Mouse (Mus musculus) heart, postnatal 25 days (tissue): ENCODE data around the gene Enc1. TPM values are rescaled to one million over a fixed set of nuclear protein-coding genes. Genes with fewer than 3 reads are reported as not detected.

ENCODE experiments used
- total RNA-seq, 2 experiments: library from RNA; stranded (reverse); gene quantifications; 2 replicates each; pipeline ENCODE4 v1.2.3; 2021

Gene Enc1
- total RNA-seq, 2 experiments from 2014 or later, result 5.6 to 6.4 TPM

Other genes with a start within 250 kb of the Enc1 start
- gene 1700029F12Rik, start 206.7 kb upstream of the Enc1 start, total RNA-seq, result not detected
- gene Fam169a, start 173.8 kb upstream of the Enc1 start, total RNA-seq, result under 1 TPM; 0.10 to 0.20 TPM
- gene Gm6169, start 141.9 kb upstream of the Enc1 start, total RNA-seq, result 10 to 100 TPM in 1 of 2 experiments, not detected in 1; 10.5 TPM
- 10 to 100 TPM; 49.0 to 51.3 TPM for gene Gfm2, start 103.2 kb upstream of the Enc1 start, total RNA-seq
- 10 to 100 TPM; 42.8 to 43.9 TPM for gene Nsa2, start 103.2 kb upstream of the Enc1 start, total RNA-seq
- gene Hexb, start 42.7 kb upstream of the Enc1 start, total RNA-seq, result 10 to 100 TPM; 20.8 to 23.2 TPM